Mouse (Mus musculus): ENCODE measurements around the gene Kcnab1.

DNA sequence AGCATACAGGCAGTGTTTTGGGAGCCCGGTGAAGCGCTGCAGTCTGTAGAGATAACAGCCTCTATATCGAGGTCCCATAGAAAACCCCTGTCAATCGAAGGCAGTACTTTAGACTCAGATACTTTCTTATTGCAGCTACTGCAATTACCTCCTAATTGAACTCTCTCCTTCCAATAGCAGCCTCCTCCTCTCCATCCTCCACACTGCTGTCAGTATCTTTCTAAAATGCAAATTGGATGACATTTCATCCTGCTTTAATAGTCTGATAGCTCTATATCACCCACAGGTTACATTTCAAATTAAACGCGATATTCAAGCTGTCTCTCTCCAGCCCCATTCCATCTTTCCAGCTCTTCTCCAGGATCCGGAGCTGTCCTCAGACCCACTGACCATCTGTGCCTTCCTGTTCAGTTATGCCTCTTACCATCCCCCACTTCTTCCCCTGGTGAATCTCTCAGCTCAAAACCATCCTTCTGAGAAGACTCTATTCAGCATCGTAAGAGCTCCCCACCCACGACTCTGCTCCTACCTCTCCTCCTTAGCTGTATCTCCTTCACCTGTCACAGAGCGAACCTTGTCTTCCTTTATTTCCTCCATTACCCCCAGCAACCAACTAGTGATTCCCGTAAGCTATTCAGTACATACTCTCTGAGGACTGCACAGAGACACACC is 122.4 kb downstream of the Kcnab1 start:
- TF ChIP-seq CTCF (IDR thresholded peaks at IDR 0.05; ENCODE audit: low read depth, low read length) (no peak), POLR2A (IDR thresholded peaks at IDR 0.05; ENCODE audit: borderline replicate concordance, low read depth, low read length) (no peak)

Measured in bone marrow macrophage, adult 2 months (primary cell).